Mouse (Mus musculus): ENCODE results near the gene Prdx5. TPM values are rescaled to one million over a fixed set of nuclear protein-coding genes. Genes with fewer than 3 reads are reported as not detected.

The Prdx5 gene
- polyA plus RNA-seq, 1 experiment from 2014 or later = 177 TPM

DNA sequence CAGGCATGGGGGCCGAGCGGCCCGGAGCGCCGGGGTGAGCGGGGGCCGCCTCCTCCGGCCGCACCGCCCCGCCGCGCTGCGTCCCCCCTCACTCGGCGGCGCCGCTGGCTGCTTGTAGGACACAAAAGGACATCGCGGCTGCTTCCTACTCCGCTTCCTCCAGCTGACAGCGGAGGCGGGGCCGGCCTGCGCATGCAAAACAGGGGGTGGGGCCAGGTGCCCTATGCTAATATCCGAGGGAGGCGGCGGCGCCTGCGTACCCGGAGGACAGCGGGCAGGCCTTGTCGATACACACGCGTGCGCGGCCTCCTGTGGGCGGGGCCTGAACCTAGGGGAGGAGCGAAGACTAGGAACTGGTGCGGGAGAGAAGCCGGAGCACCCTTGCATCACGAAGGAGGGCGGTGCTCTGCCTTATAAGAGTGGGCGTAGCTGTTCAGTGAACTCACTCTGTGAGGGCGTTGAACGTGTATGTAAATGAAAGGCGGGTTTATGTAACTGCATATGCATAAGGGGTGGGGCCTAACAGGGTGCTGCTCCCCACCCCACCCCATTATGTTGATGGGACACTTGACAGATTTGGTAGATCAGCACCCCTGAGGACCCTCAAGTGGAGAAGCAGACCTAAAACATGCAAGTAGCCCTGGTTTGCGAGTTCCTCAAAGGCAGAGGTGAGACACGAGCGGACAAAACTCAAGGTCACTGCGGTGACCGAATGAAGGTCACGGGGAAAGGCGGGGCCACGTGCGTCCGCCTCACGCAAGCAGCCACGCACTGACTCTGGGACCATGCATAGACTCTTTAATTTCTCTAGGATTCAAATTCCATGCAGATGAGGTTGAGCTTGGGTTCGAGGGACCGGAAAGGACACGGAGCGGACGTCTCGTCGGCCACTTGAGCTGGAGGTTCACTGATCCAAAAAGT lies 12.0 kb upstream of the Prdx5 start, which contains the start of gene Esrra:
Gene Esrra, minus strand, starts transcription at position 167 of the 921 bp plus-strand sequence.
- peak; percentile 93 for ATAC-seq (ENCODE audit: low FRiP score, low TSS enrichment)
- peak within 1 kb of the TSS; percentile 73 for H3K4me3 ChIP-seq (ENCODE audit: low read length)
- H3K27ac ChIP-seq (ENCODE audit: low read depth, low read length) = peak within 1 kb of the TSS; percentile 71
- peaks cover 18% of the 10 kb centered on the region for H3K4me1 ChIP-seq (ENCODE audit: control insufficient read depth, insufficient read depth, low read length)
- no peaks in the 10 kb centered on the region; the same call in 1 of the 2 replicates for H3K36me3 ChIP-seq (ENCODE audit: control insufficient read depth, insufficient read depth, low read length)
- peaks cover 4% of the 10 kb centered on the region; the same call in 1 of the 2 replicates for H3K9me3 ChIP-seq (ENCODE audit: control insufficient read depth, low read length)
- peak within 1 kb of the TSS; percentile 91 for H3K4me2 ChIP-seq (replicated peaks; ENCODE audit: low read depth, low read length)
- WGBS = under 1% methylated on average over 63 of the region's 66 CpGs
- H3K9ac ChIP-seq (ENCODE audit: low read depth, low read length) = peak within 1 kb of the TSS; percentile 85
- H3K27me3 ChIP-seq (ENCODE audit: control insufficient read depth, insufficient read depth, low read length) = peaks cover 35% of the 10 kb centered on the region

DNA sequence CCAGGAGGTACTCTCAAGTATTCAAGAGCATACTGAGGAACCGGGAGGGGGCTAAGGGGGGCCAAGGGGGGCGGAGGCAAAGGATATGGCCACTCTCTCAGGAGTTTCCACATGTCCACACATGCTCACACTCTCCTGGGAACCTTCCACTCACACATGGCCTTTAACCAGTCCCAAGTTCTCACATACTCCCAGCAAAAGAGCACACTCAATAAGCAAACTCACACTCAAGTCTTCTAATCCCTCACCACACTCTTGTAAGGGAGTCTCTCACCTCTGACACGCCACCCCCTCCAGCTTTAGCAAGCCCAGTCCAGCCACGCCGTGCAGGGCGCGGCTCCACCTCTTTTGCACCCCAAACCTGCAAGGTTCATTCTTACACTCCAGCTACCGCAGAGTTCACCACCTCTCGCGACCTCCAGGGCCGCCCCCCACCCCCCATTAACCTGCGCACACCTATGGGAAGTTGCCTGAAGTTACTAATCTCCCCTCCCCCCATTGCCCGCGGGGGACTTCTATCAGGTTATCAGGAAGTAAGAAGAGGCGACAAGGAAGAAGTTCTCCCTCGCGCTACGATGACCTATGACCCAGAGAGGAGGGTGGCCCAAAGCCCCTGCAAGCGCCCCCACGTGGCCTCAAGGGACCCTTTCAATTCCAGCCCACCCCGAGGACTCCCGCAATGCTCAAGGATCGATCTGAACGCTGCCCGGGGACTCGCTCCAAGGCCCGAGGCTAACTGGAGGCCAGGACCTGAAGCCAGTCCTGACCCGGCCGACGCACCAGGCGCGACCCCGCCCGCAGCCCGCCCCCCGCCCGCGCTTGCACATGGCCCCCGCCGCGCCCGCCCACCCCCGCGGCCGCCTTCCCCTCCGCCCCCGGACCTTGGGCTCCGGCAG lies 11.1 kb upstream of the Prdx5 start:
- Histone ChIP-seq H3K9me3 (ENCODE audit: control insufficient read depth, low read length) (peaks cover under 1% of the 10 kb centered on the region; the same call in 1 of the 2 replicates), H3K36me3 (ENCODE audit: control insufficient read depth, insufficient read depth, low read length) (no peaks in the 10 kb centered on the region; the same call in 1 of the 2 replicates), H3K27me3 (ENCODE audit: control insufficient read depth, insufficient read depth, low read length) (peaks cover 26% of the 10 kb centered on the region), H3K4me1 (ENCODE audit: control insufficient read depth, insufficient read depth, low read length) (peaks cover 18% of the 10 kb centered on the region), H3K9ac (ENCODE audit: low read depth, low read length) (peak overlapping the region; percentile 85), H3K4me2 (replicated peaks; ENCODE audit: low read depth, low read length) (peak overlapping the region; percentile 91), H3K4me3 (ENCODE audit: low read length) (peak overlapping the region; percentile 73), H3K27ac (ENCODE audit: low read depth, low read length) (peak overlapping the region; percentile 71)
- ATAC-seq (ENCODE audit: low FRiP score, low TSS enrichment) = peak; percentile 20
- 1% methylated on average over 44 of the region's 48 CpGs for WGBS

DNA sequence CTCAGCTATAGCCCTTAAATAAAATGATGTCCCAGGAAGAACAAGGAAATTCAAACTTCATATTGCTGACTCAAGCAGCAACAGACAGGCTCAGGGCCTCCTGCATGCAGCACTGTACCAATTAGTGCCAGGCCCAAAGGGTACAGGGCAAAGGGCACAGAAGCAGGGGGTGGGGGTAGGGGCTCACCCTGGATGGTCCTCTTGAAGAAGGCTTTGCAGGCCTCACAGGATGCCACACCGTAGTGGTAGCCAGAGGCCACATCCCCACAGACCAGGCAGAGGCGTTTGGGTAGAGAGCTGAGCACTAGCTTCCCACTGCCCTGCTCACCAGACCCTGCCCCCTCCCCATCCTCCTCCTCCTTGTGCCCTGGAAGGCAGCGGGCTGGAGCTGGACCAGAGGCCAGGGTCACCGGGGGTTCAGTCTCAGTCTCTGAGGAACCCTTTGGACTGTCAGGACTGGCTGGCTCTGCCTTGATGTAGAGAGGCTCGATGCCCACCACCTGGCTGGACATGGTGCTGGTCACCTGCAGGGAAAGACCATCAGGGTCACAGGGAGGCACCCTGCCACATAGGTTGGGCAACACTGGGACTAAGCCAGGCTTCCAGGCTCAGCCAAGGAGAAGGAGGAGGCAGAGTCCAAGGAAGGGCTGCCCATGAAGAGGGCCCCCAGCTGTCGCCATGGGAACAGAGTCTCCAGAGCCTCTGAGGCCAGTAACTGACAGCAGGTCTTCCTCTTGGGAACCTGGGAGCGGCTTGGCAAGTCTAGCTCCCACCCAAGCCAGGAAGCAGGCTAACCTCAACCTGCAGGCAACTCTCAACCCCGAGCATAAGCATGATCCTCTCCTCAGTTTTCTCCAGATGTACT lies 10.2 kb upstream of the Prdx5 start:
- Histone ChIP-seq H3K9ac (ENCODE audit: low read depth, low read length) (peak overlapping the region; percentile 85), H3K27ac (ENCODE audit: low read depth, low read length) (peak overlapping the region; percentile 71; the same call in 1 of the 2 replicates), H3K4me3 (ENCODE audit: low read length) (peak overlapping the region; percentile 73), H3K4me2 (replicated peaks; ENCODE audit: low read depth, low read length) (peak overlapping the region; percentile 91), H3K4me1 (ENCODE audit: control insufficient read depth, insufficient read depth, low read length) (peaks cover 18% of the 10 kb centered on the region), H3K9me3 (ENCODE audit: control insufficient read depth, low read length) (no peaks in the 10 kb centered on the region), H3K36me3 (ENCODE audit: control insufficient read depth, insufficient read depth, low read length) (no peaks in the 10 kb centered on the region; the same call in 1 of the 2 replicates), H3K27me3 (ENCODE audit: control insufficient read depth, insufficient read depth, low read length) (peaks cover 17% of the 10 kb centered on the region)
- WGBS = 31% methylated on average over 8 of the region's 8 CpGs
- peak; percentile 7; the same call in 1 of the 2 replicates for ATAC-seq (ENCODE audit: low FRiP score, low TSS enrichment)

DNA sequence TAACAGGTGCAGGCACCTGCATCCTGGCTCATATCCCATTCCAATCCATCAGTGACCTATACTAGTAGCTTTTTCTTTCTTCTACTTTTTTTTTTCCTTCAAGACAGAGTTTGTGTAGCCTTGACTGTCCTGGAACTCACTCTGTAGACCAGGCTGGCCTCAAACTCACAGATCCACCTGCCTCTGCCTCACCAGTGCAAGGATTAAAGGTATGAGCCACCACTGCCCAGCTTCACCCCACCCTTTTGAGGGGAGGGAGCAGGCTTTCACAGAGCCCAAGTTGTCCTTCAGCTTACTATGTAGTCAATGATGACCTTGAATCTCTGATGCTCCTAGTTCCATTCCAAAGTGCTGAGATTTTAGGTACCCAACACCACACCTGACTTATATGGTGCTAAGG lies 9.5 kb upstream of the Prdx5 start:
- Histone ChIP-seq H3K36me3 (ENCODE audit: control insufficient read depth, insufficient read depth, low read length) (no peaks in the 10 kb centered on the region; the same call in 1 of the 2 replicates), H3K9me3 (ENCODE audit: control insufficient read depth, low read length) (no peaks in the 10 kb centered on the region), H3K4me3 (ENCODE audit: low read length) (no peak overlapping the region), H3K27me3 (ENCODE audit: control insufficient read depth, insufficient read depth, low read length) (peaks cover 11% of the 10 kb centered on the region), H3K4me2 (replicated peaks; ENCODE audit: low read depth, low read length) (no peak overlapping the region), H3K27ac (ENCODE audit: low read depth, low read length) (no peak overlapping the region), H3K4me1 (ENCODE audit: control insufficient read depth, insufficient read depth, low read length) (peaks cover 15% of the 10 kb centered on the region), H3K9ac (ENCODE audit: low read depth, low read length) (no peak overlapping the region)
- no peak for ATAC-seq (ENCODE audit: low FRiP score, low TSS enrichment)

DNA sequence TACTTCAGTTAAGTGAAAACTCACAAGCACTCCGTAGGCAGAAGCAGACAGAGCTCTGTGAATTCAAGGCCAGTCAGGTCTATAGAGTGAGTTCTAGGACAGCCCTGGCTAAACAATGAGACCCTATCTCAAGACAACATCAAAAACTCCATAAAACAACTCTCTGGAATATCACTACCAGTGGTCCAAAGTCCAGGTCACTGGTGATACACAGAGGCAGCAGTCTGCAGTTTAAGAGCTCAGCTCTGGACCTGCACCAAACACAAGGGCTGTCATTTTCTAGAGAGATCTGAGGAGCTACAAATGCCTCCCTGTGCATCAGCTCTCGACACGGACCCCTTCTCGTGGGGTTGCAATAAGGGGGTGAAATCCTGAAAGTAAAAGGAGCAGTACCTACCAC lies 8.4 kb upstream of the Prdx5 start:
- peaks cover 15% of the 10 kb centered on the region for H3K4me1 ChIP-seq (ENCODE audit: control insufficient read depth, insufficient read depth, low read length)
- peaks cover 5% of the 10 kb centered on the region for H3K27me3 ChIP-seq (ENCODE audit: control insufficient read depth, insufficient read depth, low read length)
- no peak for ATAC-seq (ENCODE audit: low FRiP score, low TSS enrichment)
- no peak overlapping the region for H3K4me3 ChIP-seq (ENCODE audit: low read length)
- no peaks in the 10 kb centered on the region for H3K9me3 ChIP-seq (ENCODE audit: control insufficient read depth, low read length)
- no peak overlapping the region for H3K4me2 ChIP-seq (replicated peaks; ENCODE audit: low read depth, low read length)
- no peak overlapping the region for H3K9ac ChIP-seq (ENCODE audit: low read depth, low read length)
- H3K36me3 ChIP-seq (ENCODE audit: control insufficient read depth, insufficient read depth, low read length) = peaks cover 6% of the 10 kb centered on the region
- WGBS = 90% methylated on average over 4 of the region's 4 CpGs
- no peak overlapping the region for H3K27ac ChIP-seq (ENCODE audit: low read depth, low read length)

DNA sequence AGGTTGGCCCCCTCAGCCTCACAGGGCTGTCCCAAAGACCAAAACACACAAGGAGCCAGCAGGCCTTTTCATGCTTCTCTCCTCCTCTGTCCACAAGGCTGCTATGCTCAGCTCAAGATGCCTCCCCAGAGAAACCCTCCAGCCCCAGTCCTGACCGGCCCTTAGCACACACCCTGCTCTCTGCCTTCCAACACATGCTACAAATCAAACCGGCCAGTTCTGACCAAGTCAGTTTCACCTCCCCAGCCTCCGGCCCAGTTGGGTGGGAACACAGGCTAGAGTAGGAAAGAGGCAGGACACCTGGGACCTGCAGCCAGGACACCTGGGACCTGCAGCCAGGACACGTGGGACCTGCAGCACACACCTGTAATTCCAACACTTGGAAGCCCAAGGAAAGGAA lies 6.6 kb upstream of the Prdx5 start:
- Histone ChIP-seq H3K4me2 (replicated peaks; ENCODE audit: low read depth, low read length) (no peak overlapping the region), H3K4me3 (ENCODE audit: low read length) (no peak overlapping the region), H3K9ac (ENCODE audit: low read depth, low read length) (no peak overlapping the region), H3K4me1 (ENCODE audit: control insufficient read depth, insufficient read depth, low read length) (peaks cover 15% of the 10 kb centered on the region), H3K27ac (ENCODE audit: low read depth, low read length) (no peak overlapping the region), H3K9me3 (ENCODE audit: control insufficient read depth, low read length) (no peaks in the 10 kb centered on the region), H3K27me3 (ENCODE audit: control insufficient read depth, insufficient read depth, low read length) (no peaks in the 10 kb centered on the region), H3K36me3 (ENCODE audit: control insufficient read depth, insufficient read depth, low read length) (peaks cover 25% of the 10 kb centered on the region)
- WGBS = 70% methylated on average over 4 of the region's 4 CpGs
- ATAC-seq (ENCODE audit: low FRiP score, low TSS enrichment) = no peak

DNA sequence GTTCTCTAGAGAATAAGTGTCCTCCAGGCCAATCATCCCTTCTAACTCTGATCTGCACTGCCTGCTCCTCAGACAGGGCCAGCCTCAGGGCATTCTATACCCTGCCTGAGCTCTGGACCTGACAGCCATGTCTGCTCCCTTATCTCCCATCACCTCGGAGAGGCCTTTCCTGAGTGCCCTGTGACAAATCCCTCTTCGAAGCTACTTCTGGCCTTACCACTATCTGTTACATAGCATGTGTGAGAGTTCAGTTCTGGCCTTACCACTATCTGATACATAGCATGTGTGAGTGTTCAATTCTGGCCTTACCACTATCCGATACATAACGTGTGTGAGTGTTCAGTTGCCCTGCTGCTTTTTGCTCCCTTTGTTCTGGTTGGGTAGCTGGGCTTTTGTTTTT lies 5.4 kb upstream of the Prdx5 start:
- Histone ChIP-seq H3K4me3 (ENCODE audit: low read length) (no peak overlapping the region), H3K27ac (ENCODE audit: low read depth, low read length) (no peak overlapping the region), H3K4me2 (replicated peaks; ENCODE audit: low read depth, low read length) (no peak overlapping the region), H3K4me1 (ENCODE audit: control insufficient read depth, insufficient read depth, low read length) (peaks cover 13% of the 10 kb centered on the region), H3K36me3 (ENCODE audit: control insufficient read depth, insufficient read depth, low read length) (peaks cover 30% of the 10 kb centered on the region), H3K9ac (ENCODE audit: low read depth, low read length) (no peak overlapping the region), H3K27me3 (ENCODE audit: control insufficient read depth, insufficient read depth, low read length) (no peaks in the 10 kb centered on the region), H3K9me3 (ENCODE audit: control insufficient read depth, low read length) (no peaks in the 10 kb centered on the region)
- 82% methylated on average over 4 of the region's 4 CpGs for WGBS
- ATAC-seq (ENCODE audit: low FRiP score, low TSS enrichment) = no peak

DNA sequence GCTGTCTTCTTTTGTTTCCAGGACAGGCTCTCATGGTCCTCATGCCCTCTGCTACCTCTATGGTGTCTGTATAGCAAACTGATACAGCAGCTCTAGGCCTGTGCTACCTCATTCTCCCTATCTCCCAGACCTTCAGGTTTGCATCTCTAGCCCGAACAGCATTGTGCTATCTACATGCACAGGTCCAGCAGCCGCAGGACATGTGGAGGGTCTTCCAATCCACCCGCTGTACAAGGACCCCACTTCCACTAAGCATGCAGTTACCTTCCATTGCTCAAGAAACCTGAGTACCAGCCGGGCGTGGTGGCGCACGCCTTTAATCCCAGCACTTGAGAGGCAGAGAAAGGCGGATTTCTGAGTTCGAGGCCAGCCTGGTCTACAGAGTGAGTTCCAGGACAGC lies 4.6 kb upstream of the Prdx5 start:
- Histone ChIP-seq H3K4me3 (ENCODE audit: low read length) (no peak overlapping the region), H3K36me3 (ENCODE audit: control insufficient read depth, insufficient read depth, low read length) (peaks cover 30% of the 10 kb centered on the region)
- 93% methylated on average over 9 of the region's 9 CpGs for WGBS

More for the DNA sequence above, 4.6 kb upstream of the Prdx5 start:
- H3K9me3 ChIP-seq (ENCODE audit: control insufficient read depth, low read length) = no peaks in the 10 kb centered on the region
- H3K27me3 ChIP-seq (ENCODE audit: control insufficient read depth, insufficient read depth, low read length) = no peaks in the 10 kb centered on the region
- H3K9ac ChIP-seq (ENCODE audit: low read depth, low read length) = no peak overlapping the region
- no peak for ATAC-seq (ENCODE audit: low FRiP score, low TSS enrichment)
- no peak overlapping the region for H3K4me2 ChIP-seq (replicated peaks; ENCODE audit: low read depth, low read length)
- peaks cover 7% of the 10 kb centered on the region; the same call in 1 of the 2 replicates for H3K4me1 ChIP-seq (ENCODE audit: control insufficient read depth, insufficient read depth, low read length)
- no peak overlapping the region for H3K27ac ChIP-seq (ENCODE audit: low read depth, low read length)

Data from kidney, embryonic 14.5 days (tissue).